Mouse (Mus musculus): ENCODE measurements around the gene Kremen2.

DNA sequence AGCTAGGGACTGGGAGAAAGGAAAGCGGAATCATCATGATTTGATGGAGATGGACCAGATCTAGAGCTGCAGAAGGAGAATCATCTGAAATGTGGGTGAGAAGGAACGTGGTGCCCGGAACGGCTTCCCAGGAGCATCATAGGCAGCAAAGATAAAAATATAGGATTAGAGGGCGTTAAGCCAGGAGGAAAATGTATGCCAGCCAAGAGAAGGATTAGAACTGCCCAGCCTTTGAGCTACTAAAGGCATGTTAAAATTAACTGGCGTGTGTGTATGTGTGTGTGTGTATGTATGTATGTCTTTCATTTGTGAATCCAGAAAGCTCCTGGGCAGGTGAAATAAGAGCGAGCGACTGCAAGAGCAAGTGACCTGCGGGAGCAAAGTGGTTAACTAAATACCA is 42.3 kb downstream of the Kremen2 start:
- no peak for TF ChIP-seq CTCF (IDR thresholded peaks at IDR 0.05; ENCODE audit: insufficient read depth, low read length)
- TF ChIP-seq POLR2A (IDR thresholded peaks at IDR 0.05; ENCODE audit: borderline replicate concordance, extremely low read depth, low read depth, low read length): no peak
